Mouse (Mus musculus): ENCODE results near the gene Uevld. TPM values are rescaled to one million over a fixed set of nuclear protein-coding genes. Genes with fewer than 3 reads are reported as not detected.

Uevld gene
- 5.3 and 6.2 TPM in 2 replicates for polyA plus RNA-seq (2015; fragmentation: Nextera tagmentation; extraction: Ambion mirVana)

DNA sequence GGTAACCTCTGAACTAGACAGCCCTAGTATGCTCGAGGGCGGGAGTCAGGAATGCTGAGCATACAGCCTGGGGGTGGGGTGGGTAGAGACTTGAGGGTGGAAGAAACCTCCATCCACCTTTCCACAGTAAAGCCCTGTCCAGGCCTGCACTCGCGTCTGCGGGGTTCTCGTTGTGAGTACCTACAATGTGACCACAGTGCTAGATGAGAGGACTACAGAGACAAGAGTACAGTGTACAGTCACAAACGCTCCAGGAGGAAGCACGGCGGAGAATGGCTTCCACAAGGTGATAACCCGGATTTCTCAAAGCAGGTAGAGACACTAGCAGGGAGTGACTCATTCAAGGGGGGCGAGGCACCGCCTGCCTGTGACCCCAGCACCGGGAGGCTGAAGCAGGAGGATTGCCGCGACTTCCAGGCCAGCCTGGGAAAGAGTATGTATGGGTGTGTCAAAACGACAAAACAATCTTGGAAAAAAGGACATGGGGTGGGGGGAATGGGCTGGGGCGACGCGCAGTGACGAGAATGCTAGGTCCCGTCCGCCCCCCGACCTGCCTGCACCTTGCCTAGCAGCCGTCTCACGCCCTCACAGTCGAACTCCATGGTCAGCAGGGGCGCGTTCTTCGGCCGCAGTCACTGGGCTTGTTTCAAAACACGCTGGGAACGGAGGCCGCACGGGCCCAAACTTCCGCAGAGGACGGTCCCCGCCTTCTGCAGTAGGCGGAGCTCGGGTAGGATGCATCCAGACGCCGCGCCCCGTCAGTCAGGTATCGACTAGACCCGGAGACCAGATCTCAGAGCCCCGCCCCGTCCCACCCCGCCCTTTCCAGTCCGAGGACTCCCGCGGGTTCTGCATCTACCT is at the start of gene Uevld:
TSS of gene Uevld (minus strand) at position 697 of the 861 bp plus-strand sequence.
- Histone ChIP-seq H3K36me3 (peaks cover 23% of the 10 kb centered on the region), H3K4me2 (peak within 1 kb of the TSS; percentile 87), H3K9ac (peak within 1 kb of the TSS; percentile 91), H3K4me3 (replicated peaks) (peak within 1 kb of the TSS; percentile 87), H3K9me3 (replicated peaks) (no peaks in the 10 kb centered on the region), H3K27me3 (peaks cover 18% of the 10 kb centered on the region), H3K27ac (peak within 1 kb of the TSS; percentile 75), H3K4me1 (replicated peaks) (peaks cover 25% of the 10 kb centered on the region)
- DNase-seq (peak; percentile 94), ATAC-seq (ENCODE audit: low read depth) (peak; percentile 97)
- WGBS (ENCODE audit: insufficient replicate concordance) = under 1% methylated on average over 51 of the region's 51 CpGs

DNA sequence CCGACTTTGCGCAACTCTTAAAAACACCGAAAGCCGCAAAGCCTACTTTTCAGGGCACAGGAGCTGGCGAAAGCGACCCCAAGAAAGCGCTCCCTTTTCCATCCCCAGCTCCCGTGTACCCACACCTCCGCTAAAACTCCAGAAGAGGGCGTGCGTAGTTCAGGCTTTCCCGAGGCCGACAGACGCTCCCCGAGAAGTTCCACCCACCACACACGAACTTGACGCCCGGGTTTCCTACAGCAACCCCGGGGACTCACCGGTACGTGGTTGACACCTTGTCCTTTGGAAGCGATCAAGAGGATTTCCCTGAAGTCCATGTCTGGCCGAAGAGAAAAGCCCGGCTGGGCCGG is 49.5 kb upstream of the Uevld start:
- Histone ChIP-seq H3K4me1 (replicated peaks) (peaks cover 64% of the 10 kb centered on the region), H3K4me2 (peak overlapping the region; percentile 85), H3K27ac (peak overlapping the region; percentile 93), H3K36me3 (no peaks in the 10 kb centered on the region), H3K9me3 (replicated peaks) (no peaks in the 10 kb centered on the region), H3K27me3 (no peaks in the 10 kb centered on the region), H3K4me3 (replicated peaks) (peak overlapping the region; percentile 85), H3K9ac (peak overlapping the region; percentile 84)
- under 1% methylated on average over 25 of the region's 25 CpGs for WGBS (ENCODE audit: insufficient replicate concordance)
- no peak for DNase-seq
- ATAC-seq (ENCODE audit: low read depth) = peak; percentile 72

DNA sequence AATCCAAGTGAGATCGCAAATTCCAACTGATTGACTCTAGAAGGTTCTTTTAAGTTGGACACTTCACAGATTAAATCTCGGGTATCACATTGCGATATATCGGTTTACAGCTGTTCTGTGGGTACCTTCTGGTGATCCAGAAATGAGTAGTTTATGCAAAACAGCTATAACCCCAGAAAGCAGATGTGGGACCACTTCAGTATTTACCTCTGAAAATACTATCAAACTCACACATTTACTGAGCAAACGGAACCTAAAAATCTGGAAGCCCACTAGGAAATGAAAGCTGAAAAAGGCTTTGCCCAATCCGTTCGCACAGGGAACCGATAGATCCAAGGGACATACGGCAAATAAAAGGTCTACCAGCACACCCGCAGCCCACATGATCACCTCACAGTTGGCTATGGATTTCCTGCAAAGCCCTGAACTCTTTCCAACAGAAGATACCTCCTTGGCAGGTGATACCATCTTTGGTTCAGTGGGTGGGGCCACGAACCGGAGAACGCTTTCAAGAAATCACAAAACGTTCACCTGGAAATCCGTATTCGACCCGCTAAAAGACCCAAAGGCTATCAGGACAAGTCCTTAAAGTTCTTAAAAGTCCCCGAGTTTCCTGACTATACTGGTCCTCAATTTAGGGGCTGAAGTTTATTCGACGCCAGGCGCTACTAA is 48.9 kb upstream of the Uevld start:
- Histone ChIP-seq H3K4me3 (replicated peaks) (peak overlapping the region; percentile 85), H3K4me2 (peak overlapping the region; percentile 85), H3K36me3 (no peaks in the 10 kb centered on the region), H3K9me3 (replicated peaks) (no peaks in the 10 kb centered on the region), H3K27me3 (no peaks in the 10 kb centered on the region), H3K27ac (peak overlapping the region; percentile 93), H3K9ac (peak overlapping the region; percentile 84), H3K4me1 (replicated peaks) (peaks cover 64% of the 10 kb centered on the region)
- no peak for ATAC-seq (ENCODE audit: low read depth)
- WGBS (ENCODE audit: insufficient replicate concordance) = 16% methylated on average over 21 of the region's 21 CpGs
- DNase-seq = peak; percentile 22

DNA sequence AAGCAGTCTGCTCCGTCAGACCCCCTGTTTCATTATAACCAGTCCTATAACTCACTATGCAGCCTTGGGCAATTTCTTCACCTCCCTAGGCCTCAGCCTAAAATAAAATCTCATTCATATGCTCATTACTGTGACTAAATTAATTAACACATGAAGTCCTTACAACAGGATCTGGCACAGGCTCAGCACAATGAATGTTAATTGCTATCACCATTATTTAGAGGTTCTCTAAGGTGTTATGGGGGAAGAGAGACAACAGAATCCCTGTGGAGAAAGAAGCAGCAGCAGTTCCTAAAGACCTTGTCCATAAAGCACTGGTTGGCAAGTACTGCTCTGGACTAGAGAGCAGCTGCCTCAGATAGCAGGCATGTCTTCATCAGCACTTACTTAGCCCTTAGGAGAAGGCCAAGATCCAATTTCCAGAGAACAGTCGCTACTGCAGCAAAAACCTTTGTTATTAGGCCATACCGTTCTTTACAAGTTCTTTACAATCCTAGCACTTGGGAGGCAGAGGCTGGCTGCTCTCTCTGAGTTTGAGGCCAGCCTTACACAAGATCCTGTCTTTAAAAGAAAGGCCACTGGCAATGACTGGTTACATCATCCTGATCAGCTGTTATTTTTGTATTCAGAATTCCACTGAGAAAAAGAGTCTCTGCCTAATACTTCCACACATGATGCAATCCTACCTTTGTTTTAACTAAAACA is 45.2 kb upstream of the Uevld start:
- no peak for ATAC-seq (ENCODE audit: low read depth)

DNA sequence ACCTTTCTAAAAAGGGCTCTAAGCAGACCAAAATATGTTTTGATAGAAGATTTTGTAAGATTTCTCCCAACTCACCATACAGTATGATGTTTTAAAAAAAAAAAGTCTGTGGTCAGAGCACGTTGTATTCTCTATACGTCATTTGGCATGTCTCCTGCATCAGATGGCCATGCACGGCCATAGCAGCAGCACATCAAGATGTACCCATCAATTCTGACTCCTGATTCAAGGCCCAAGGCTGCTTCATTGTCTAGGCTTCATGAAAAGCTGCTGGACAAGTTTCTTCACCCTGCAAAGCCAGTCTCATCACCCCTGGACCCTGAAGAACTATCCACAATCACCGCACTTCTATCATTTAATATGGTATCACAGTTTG is 43.6 kb upstream of the Uevld start:
- H3K4me3 ChIP-seq (replicated peaks) = no peak overlapping the region
- DNase-seq = no peak
- no peaks in the 10 kb centered on the region for H3K9me3 ChIP-seq (replicated peaks)
- H3K4me1 ChIP-seq (replicated peaks) = peaks cover 94% of the 10 kb centered on the region
- ATAC-seq (ENCODE audit: low read depth) = no peak
- H3K27ac ChIP-seq = no peak overlapping the region
- 78% methylated on average over 4 of the region's 4 CpGs for WGBS (ENCODE audit: insufficient replicate concordance)
- no peak overlapping the region for H3K9ac ChIP-seq
- H3K4me2 ChIP-seq = no peak overlapping the region
- peaks cover 26% of the 10 kb centered on the region for H3K36me3 ChIP-seq
- no peaks in the 10 kb centered on the region for H3K27me3 ChIP-seq

More for the DNA sequence above, 45.2 kb upstream of the Uevld start:
- no peak overlapping the region for H3K9ac ChIP-seq
- H3K27me3 ChIP-seq = no peaks in the 10 kb centered on the region
- H3K36me3 ChIP-seq = peaks cover 9% of the 10 kb centered on the region
- no peak overlapping the region for H3K4me3 ChIP-seq (replicated peaks)
- 82% methylated on average over 3 of the region's 3 CpGs for WGBS (ENCODE audit: insufficient replicate concordance)
- H3K27ac ChIP-seq = peak overlapping the region; percentile 9; the same call in 1 of the 2 replicates
- H3K4me2 ChIP-seq = no peak overlapping the region
- no peak for DNase-seq
- no peaks in the 10 kb centered on the region for H3K9me3 ChIP-seq (replicated peaks)
- peaks cover 83% of the 10 kb centered on the region for H3K4me1 ChIP-seq (replicated peaks)

DNA sequence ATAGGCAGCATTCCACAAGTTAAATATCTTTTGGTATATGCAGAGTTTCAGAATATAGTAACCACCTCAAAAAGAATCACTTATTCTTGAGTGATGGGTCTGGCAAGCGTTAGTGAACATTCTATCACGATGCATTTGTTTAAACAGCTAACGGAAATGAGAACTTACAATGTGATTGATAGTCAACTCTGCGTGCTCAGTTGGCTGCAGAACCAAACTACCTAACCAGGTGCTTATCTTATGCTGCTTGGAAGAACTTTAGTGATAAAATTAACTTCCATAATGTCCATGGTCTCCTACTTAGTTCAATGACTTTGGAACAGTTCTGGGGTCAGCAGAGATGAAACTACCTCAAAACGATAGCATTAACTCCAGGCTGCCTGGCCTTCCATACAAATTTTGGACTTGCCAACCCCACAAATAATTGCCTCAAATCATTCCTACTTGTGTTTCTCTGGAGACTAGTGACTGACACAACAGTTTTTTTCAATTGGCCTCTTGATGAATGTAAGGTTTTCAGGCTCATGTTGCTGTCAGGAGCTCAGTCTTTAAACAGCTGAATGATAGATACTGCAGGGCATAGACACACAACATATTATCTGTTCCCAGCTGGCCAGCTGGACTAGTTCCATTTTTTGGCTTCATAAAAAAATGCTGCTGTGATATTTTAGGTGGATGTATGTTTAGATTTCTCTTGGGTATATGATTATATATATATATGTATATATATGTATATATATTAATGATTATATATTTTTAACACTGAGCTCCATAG is 43.0 kb upstream of the Uevld start:
- H3K4me1 ChIP-seq (replicated peaks) = peaks cover 94% of the 10 kb centered on the region
- H3K27ac ChIP-seq = no peak overlapping the region; the same call in 1 of the 2 replicates

DNA sequence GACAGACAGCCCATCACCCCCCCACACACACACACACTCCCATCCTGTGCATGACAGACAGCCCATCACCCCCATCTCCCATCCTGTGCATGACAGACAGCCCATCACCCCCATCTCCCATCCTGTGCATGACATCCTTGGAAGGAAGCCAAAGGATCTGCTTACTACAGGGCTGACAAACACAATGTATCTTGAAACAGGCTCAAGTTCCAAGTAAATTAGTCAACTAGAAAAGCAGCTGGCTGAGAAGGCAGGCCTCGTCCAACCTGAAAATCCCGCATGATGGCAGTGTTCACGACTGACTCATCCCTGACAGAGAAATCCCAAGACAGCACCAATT is 42.3 kb upstream of the Uevld start:
- no peak overlapping the region for H3K9ac ChIP-seq
- 80% methylated on average over 3 of the region's 3 CpGs for WGBS (ENCODE audit: insufficient replicate concordance)
- H3K4me1 ChIP-seq (replicated peaks) = peaks cover 96% of the 10 kb centered on the region
- H3K9me3 ChIP-seq (replicated peaks) = no peaks in the 10 kb centered on the region
- H3K4me2 ChIP-seq = no peak overlapping the region
- no peak for ATAC-seq (ENCODE audit: low read depth)
- H3K4me3 ChIP-seq (replicated peaks) = no peak overlapping the region
- no peak for DNase-seq
- H3K27ac ChIP-seq = no peak overlapping the region
- H3K36me3 ChIP-seq = peaks cover 34% of the 10 kb centered on the region
- no peaks in the 10 kb centered on the region for H3K27me3 ChIP-seq

More for the DNA sequence above, 43.0 kb upstream of the Uevld start:
- ATAC-seq (ENCODE audit: low read depth) (no peak), DNase-seq (no peak)
- 0 out of 2 replicates have a peak overlapping the region, but pooled peaks have one; percentile 17 for H3K4me2 ChIP-seq
- H3K36me3 ChIP-seq = peaks cover 27% of the 10 kb centered on the region
- no peak overlapping the region for H3K4me3 ChIP-seq (replicated peaks)
- H3K9ac ChIP-seq = no peak overlapping the region
- H3K9me3 ChIP-seq (replicated peaks) = no peaks in the 10 kb centered on the region
- 35% methylated on average over 5 of the region's 5 CpGs for WGBS (ENCODE audit: insufficient replicate concordance)
- no peaks in the 10 kb centered on the region for H3K27me3 ChIP-seq

DNA sequence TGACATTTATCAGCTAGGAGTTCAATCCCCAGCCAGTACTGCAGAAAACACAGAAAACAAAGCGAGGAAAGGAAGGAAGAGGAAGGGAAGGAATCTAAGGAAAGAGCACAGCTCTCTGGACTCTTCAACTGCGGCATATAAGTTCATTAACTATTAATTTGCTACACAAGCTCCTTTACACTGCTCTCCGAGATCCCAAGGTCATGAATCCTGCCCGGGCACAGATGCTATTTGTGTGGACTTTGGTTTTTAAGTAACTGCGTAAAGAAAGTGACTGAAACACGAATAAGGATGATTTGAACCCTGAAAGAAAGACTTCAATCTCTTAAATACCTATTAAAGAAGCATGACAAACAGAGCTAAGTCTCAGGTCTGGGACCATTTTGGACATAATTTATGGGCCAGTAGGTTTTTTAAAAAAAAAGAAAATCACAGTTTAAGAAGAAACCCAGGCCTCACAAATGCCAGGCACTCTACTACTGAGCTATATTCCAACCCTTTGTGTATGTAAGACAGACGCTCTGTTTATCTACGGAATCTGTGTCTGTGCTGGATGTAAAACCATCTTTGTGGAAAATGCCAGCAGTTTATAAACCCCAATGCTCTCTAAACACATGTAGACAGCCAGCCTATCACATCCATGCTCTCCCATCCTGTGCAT is 41.8 kb upstream of the Uevld start:
- Histone ChIP-seq H3K27me3 (no peaks in the 10 kb centered on the region), H3K27ac (peak overlapping the region; percentile 87; the same call in 1 of the 2 replicates), H3K4me1 (replicated peaks) (peaks cover 96% of the 10 kb centered on the region), H3K9me3 (replicated peaks) (no peaks in the 10 kb centered on the region), H3K36me3 (peaks cover 39% of the 10 kb centered on the region), H3K4me3 (replicated peaks) (no peak overlapping the region), H3K9ac (no peak overlapping the region), H3K4me2 (no peak overlapping the region)
- WGBS (ENCODE audit: insufficient replicate concordance) = 79% methylated on average over 8 of the region's 8 CpGs
- ATAC-seq (ENCODE audit: low read depth) (no peak), DNase-seq (no peak)

DNA sequence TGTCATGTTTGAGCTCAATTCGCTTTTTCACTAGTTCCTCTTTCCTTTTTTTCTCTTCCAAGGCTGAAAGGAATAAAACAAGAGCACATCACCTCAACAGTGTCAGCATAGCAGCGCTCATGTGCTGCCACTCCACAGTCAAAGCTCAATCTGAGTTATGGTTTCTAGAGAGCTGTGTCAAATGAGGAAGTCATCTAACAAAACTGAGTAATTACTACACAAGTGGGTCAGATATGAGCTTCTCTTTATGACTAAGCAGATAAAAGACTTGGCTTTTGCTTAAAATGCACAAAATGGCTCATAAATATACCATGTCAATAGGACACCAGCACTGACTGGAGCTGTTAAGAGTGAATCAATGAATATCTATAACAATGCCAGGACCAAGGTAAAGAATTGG is 40.6 kb upstream of the Uevld start:
- Histone ChIP-seq H3K4me3 (replicated peaks) (no peak overlapping the region), H3K4me2 (no peak overlapping the region), H3K27me3 (no peaks in the 10 kb centered on the region), H3K4me1 (replicated peaks) (peaks cover 96% of the 10 kb centered on the region), H3K9me3 (replicated peaks) (no peaks in the 10 kb centered on the region), H3K27ac (peak overlapping the region; percentile 87), H3K9ac (no peak overlapping the region), H3K36me3 (peaks cover 51% of the 10 kb centered on the region)
- DNase-seq = no peak
- 79% methylated on average over 2 of the region's 2 CpGs for WGBS (ENCODE audit: insufficient replicate concordance)
- no peak for ATAC-seq (ENCODE audit: low read depth)

DNA sequence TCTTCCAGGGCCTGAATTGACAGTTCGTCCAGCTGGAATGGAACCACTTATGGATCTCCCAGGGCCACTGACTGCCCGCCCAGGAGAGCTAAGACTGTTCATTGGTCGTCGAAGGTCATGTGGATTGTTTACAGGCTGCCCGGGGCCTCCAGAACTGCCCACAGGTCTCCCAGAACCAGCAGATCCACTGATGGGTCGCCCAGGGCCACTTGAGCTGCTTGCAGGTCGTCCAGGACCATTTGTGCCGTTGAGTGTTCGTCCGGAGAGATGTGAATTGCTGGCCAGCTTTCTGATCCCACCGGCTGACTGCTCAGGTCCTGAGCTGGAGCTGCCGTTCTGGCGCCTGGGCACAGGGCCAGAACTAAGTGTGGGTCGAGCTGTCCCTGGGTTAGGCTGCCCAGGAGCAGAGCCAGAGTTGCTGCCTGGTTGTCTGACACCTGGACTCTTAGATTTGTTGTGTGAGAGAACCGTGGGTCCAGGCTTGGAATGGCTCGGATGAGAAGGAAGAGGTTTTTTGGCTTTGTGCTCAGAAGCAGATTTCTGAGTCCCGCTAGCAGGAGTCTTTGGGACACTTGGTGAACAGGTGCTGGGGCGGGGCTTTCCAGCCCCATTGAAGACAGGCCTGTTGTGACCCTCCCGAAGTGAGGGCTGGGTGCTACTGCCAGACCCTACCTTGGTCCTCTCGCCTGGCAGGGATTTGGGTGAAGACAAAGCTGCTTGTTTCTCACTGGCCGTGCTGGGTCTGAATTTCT is 39.5 kb upstream of the Uevld start:
- H3K4me2 ChIP-seq = peak overlapping the region; percentile 17; the same call in 1 of the 2 replicates

More for the DNA sequence above, 39.5 kb upstream of the Uevld start:
- Histone ChIP-seq H3K27me3 (no peaks in the 10 kb centered on the region), H3K4me3 (replicated peaks) (0 out of 2 replicates have a peak overlapping the region, but pooled peaks have one; percentile 1), H3K36me3 (peaks cover 62% of the 10 kb centered on the region), H3K4me1 (replicated peaks) (peaks cover 86% of the 10 kb centered on the region), H3K9me3 (replicated peaks) (no peaks in the 10 kb centered on the region), H3K27ac (peak overlapping the region; percentile 87), H3K9ac (peak overlapping the region; percentile 38)
- ATAC-seq (ENCODE audit: low read depth) (no peak), DNase-seq (no peak)
- 79% methylated on average over 21 of the region's 21 CpGs for WGBS (ENCODE audit: insufficient replicate concordance)

All from liver, embryonic 13.5 days (tissue).